Mouse (Mus musculus) lung, embryonic 15.5 days (tissue): ENCODE measurements around the gene Npr3. TPM values are rescaled to one million over a fixed set of nuclear protein-coding genes. Genes with fewer than 3 reads are reported as not detected.

Experiments used
- ATAC-seq: fragments of 200-750 bp; cut with Nextera tagmentation; 2 replicates; pipeline ENCODE4 v1.8.0; 2017; ENCODE audit warnings: moderate number of reproducible peaks, borderline replicate concordance; ENCODE audit not compliant: low FRiP score, low TSS enrichment; ENCODE audit errors: extremely low read depth
- H3K27ac ChIP-seq: fragments of 300-500 bp; sonication (generic); 2 replicates; pipeline ENCODE4 v1.5.1; 2015; ENCODE audit warnings: moderate library complexity, mild to moderate bottlenecking, inconsistent platforms
- H3K27me3 ChIP-seq: fragments of 300-500 bp; sonication (generic); 2 replicates; pipeline ENCODE4 v1.6.1; 2015; ENCODE audit warnings: inconsistent platforms
- H3K36me3 ChIP-seq: fragments of 300-500 bp; sonication (generic); 2 replicates; pipeline ENCODE4 v1.6.1; 2015; ENCODE audit warnings: inconsistent platforms
- H3K4me1 ChIP-seq: fragments of 300-500 bp; sonication (generic); 2 replicates; pipeline ENCODE4 v1.6.1; 2015; ENCODE audit warnings: inconsistent platforms
- H3K4me2 ChIP-seq: fragments of 300-500 bp; sonication (generic); 2 replicates; pipeline ENCODE4 v1.6.1; 2015; ENCODE audit warnings: inconsistent platforms, mild to moderate bottlenecking, moderate library complexity
- H3K4me3 ChIP-seq: fragments of 300-500 bp; sonication (generic); 2 replicates; pipeline ENCODE4 v1.5.1; 2015; ENCODE audit warnings: mild to moderate bottlenecking, inconsistent platforms
- H3K9ac ChIP-seq: fragments of 300-500 bp; sonication (generic); 2 replicates; pipeline ENCODE4 v1.6.1; 2015; ENCODE audit warnings: inconsistent platforms
- H3K9me3 ChIP-seq: fragments of 300-500 bp; sonication (generic); 2 replicates; pipeline ENCODE4 v1.6.1; 2016; ENCODE audit warnings: inconsistent platforms
- WGBS: fragments of 180-500 bp; shearing (Covaris S2); methylation state at CpG from one replicate; pipeline ENCODE4 v1.1.7; 2015; 5-methylcytosine and 5-hydroxymethylcytosine counted together
- polyA plus RNA-seq: library from polyadenylated mRNA; unstranded; fragments of >200 nt; fragmentation: Nextera tagmentation; extraction: Ambion mirVana; gene quantifications from 2 replicates; pipeline ENCODE4 v1.2.1, GENCODE M21; 2015

The Npr3 gene
- polyA plus RNA-seq, 1 experiment from 2014 or later, result 9.5 TPM

GRCm38 (mm10) chr15:11878334-11878733 is 28.8 kb downstream of the Npr3 start:
- H3K4me1 ChIP-seq, result no peaks in the 10 kb centered on the region
- no peak overlapping the region for H3K4me3 ChIP-seq
- no peak overlapping the region for H3K27ac ChIP-seq
- WGBS, result 91% methylated on average over 1 of the region's 1 CpGs
- no peaks in the 10 kb centered on the region for H3K27me3 ChIP-seq
- no peak overlapping the region for H3K9ac ChIP-seq
- H3K4me2 ChIP-seq, result no peak overlapping the region
- ATAC-seq, result no peak
- no peaks in the 10 kb centered on the region for H3K9me3 ChIP-seq
- H3K36me3 ChIP-seq, result peaks cover 8% of the 10 kb centered on the region; the same call in 1 of the 2 replicates

- no peaks in the 10 kb centered on the region for H3K9me3 ChIP-seq
- no peak overlapping the region for H3K27ac ChIP-seq
- no peaks in the 10 kb centered on the region for H3K27me3 ChIP-seq
- no peak overlapping the region for H3K9ac ChIP-seq
- H3K4me1 ChIP-seq, result no peaks in the 10 kb centered on the region
- no peak overlapping the region for H3K4me3 ChIP-seq
- H3K4me2 ChIP-seq, result no peak overlapping the region
- 70% methylated on average over 2 of the region's 2 CpGs for WGBS
- ATAC-seq, result no peak
- peaks cover 8% of the 10 kb centered on the region; the same call in 1 of the 2 replicates for H3K36me3 ChIP-seq
These were observed 29.8 kb downstream of the Npr3 start for GRCm38 (mm10) chr15:11877273-11877672.

GRCm38 (mm10) chr15:11866918-11867317 is 40.2 kb downstream of the Npr3 start:
- no peak overlapping the region for H3K9ac ChIP-seq
- no peaks in the 10 kb centered on the region for H3K27me3 ChIP-seq
- no peak for ATAC-seq
- no peak overlapping the region for H3K4me2 ChIP-seq
- 85% methylated on average over 3 of the region's 3 CpGs for WGBS
- H3K9me3 ChIP-seq, result no peaks in the 10 kb centered on the region
- no peak overlapping the region for H3K27ac ChIP-seq
- no peaks in the 10 kb centered on the region for H3K4me1 ChIP-seq
- no peaks in the 10 kb centered on the region for H3K36me3 ChIP-seq
- no peak overlapping the region for H3K4me3 ChIP-seq

GRCm38 (mm10) chr15:11863540-11863818 is 43.6 kb downstream of the Npr3 start:
- no peaks in the 10 kb centered on the region for H3K36me3 ChIP-seq
- no peak for ATAC-seq
- no peak overlapping the region for H3K4me2 ChIP-seq
- H3K9ac ChIP-seq, result no peak overlapping the region
- H3K4me3 ChIP-seq, result no peak overlapping the region
- no peaks in the 10 kb centered on the region for H3K4me1 ChIP-seq
- no peaks in the 10 kb centered on the region for H3K27me3 ChIP-seq
- H3K27ac ChIP-seq, result no peak overlapping the region
- no peaks in the 10 kb centered on the region for H3K9me3 ChIP-seq
- 78% methylated on average over 6 of the region's 6 CpGs for WGBS

- Histone ChIP-seq H3K27me3 (no peaks in the 10 kb centered on the region), H3K4me1 (no peaks in the 10 kb centered on the region), H3K9ac (no peak overlapping the region), H3K4me3 (no peak overlapping the region), H3K27ac (no peak overlapping the region), H3K4me2 (no peak overlapping the region), H3K9me3 (no peaks in the 10 kb centered on the region), H3K36me3 (no peaks in the 10 kb centered on the region)
- ATAC-seq, result no peak
- 69% methylated on average over 15 of the region's 15 CpGs for WGBS
These were observed 44.1 kb downstream of the Npr3 start for GRCm38 (mm10) chr15:11862785-11863539.

GRCm38 (mm10) chr15:11862253-11862652 is 44.8 kb downstream of the Npr3 start:
- Histone ChIP-seq H3K4me3 (no peak overlapping the region), H3K9me3 (no peaks in the 10 kb centered on the region), H3K27me3 (no peaks in the 10 kb centered on the region), H3K36me3 (no peaks in the 10 kb centered on the region), H3K9ac (no peak overlapping the region), H3K4me2 (no peak overlapping the region), H3K27ac (no peak overlapping the region), H3K4me1 (no peaks in the 10 kb centered on the region)
- ATAC-seq, result no peak
- WGBS, result 91% methylated on average over 7 of the region's 7 CpGs

GRCm38 (mm10) chr15:11860259-11860658 is 46.8 kb downstream of the Npr3 start:
- no peaks in the 10 kb centered on the region for H3K4me1 ChIP-seq
- H3K9me3 ChIP-seq, result no peaks in the 10 kb centered on the region
- no peak overlapping the region for H3K27ac ChIP-seq
- H3K36me3 ChIP-seq, result no peaks in the 10 kb centered on the region
- no peak overlapping the region for H3K9ac ChIP-seq
- no peak for ATAC-seq
- no peaks in the 10 kb centered on the region for H3K27me3 ChIP-seq
- no peak overlapping the region for H3K4me3 ChIP-seq
- no peak overlapping the region for H3K4me2 ChIP-seq
- WGBS, result 82% methylated on average over 2 of the region's 2 CpGs

GRCm38 (mm10) chr15:11859829-11860228 is 47.3 kb downstream of the Npr3 start:
- Histone ChIP-seq H3K36me3 (no peaks in the 10 kb centered on the region), H3K4me1 (no peaks in the 10 kb centered on the region), H3K9ac (no peak overlapping the region), H3K27ac (no peak overlapping the region), H3K9me3 (no peaks in the 10 kb centered on the region), H3K4me3 (no peak overlapping the region), H3K4me2 (no peak overlapping the region), H3K27me3 (no peaks in the 10 kb centered on the region)
- no peak for ATAC-seq
- WGBS, result 85% methylated on average over 3 of the region's 3 CpGs

- Histone ChIP-seq H3K9me3 (no peaks in the 10 kb centered on the region), H3K36me3 (no peaks in the 10 kb centered on the region), H3K4me1 (no peaks in the 10 kb centered on the region), H3K9ac (no peak overlapping the region), H3K4me2 (no peak overlapping the region), H3K27me3 (no peaks in the 10 kb centered on the region), H3K4me3 (no peak overlapping the region), H3K27ac (no peak overlapping the region)
- 86% methylated on average over 6 of the region's 6 CpGs for WGBS
- no peak for ATAC-seq
These were observed 48.7 kb downstream of the Npr3 start for GRCm38 (mm10) chr15:11858411-11858810.

GRCm38 (mm10) chr15:11845204-11846062 is 61.7 kb downstream of the Npr3 start:
- WGBS, result 76% methylated on average over 16 of the region's 16 CpGs
- no peak for ATAC-seq

GRCm38 (mm10) chr15:11844115-11844514 is 63.0 kb downstream of the Npr3 start:
- no peak for ATAC-seq

More at GRCm38 (mm10) chr15:11845204-11846062, 61.7 kb downstream of the Npr3 start:
- Histone ChIP-seq H3K4me1 (no peaks in the 10 kb centered on the region), H3K27me3 (no peaks in the 10 kb centered on the region), H3K9me3 (no peaks in the 10 kb centered on the region), H3K4me2 (no peak overlapping the region), H3K9ac (no peak overlapping the region), H3K4me3 (no peak overlapping the region), H3K36me3 (no peaks in the 10 kb centered on the region), H3K27ac (no peak overlapping the region)

GRCm38 (mm10) chr15:11841828-11842227 is 65.3 kb downstream of the Npr3 start:
- Histone ChIP-seq H3K36me3 (no peaks in the 10 kb centered on the region), H3K9me3 (no peaks in the 10 kb centered on the region), H3K4me2 (no peak overlapping the region), H3K4me1 (no peaks in the 10 kb centered on the region), H3K9ac (no peak overlapping the region), H3K4me3 (no peak overlapping the region), H3K27me3 (no peaks in the 10 kb centered on the region), H3K27ac (no peak overlapping the region)
- 53% methylated on average over 4 of the region's 4 CpGs for WGBS
- ATAC-seq, result no peak

More at GRCm38 (mm10) chr15:11844115-11844514, 63.0 kb downstream of the Npr3 start:
- no peaks in the 10 kb centered on the region for H3K4me1 ChIP-seq
- H3K4me2 ChIP-seq, result no peak overlapping the region
- H3K27me3 ChIP-seq, result no peaks in the 10 kb centered on the region
- 85% methylated on average over 6 of the region's 6 CpGs for WGBS
- H3K27ac ChIP-seq, result no peak overlapping the region
- no peaks in the 10 kb centered on the region for H3K36me3 ChIP-seq
- H3K9me3 ChIP-seq, result no peaks in the 10 kb centered on the region
- H3K4me3 ChIP-seq, result no peak overlapping the region
- no peak overlapping the region for H3K9ac ChIP-seq
